8 mouse cellular contexts compared by ENCODE assay signal in the genomic region with DNA sequence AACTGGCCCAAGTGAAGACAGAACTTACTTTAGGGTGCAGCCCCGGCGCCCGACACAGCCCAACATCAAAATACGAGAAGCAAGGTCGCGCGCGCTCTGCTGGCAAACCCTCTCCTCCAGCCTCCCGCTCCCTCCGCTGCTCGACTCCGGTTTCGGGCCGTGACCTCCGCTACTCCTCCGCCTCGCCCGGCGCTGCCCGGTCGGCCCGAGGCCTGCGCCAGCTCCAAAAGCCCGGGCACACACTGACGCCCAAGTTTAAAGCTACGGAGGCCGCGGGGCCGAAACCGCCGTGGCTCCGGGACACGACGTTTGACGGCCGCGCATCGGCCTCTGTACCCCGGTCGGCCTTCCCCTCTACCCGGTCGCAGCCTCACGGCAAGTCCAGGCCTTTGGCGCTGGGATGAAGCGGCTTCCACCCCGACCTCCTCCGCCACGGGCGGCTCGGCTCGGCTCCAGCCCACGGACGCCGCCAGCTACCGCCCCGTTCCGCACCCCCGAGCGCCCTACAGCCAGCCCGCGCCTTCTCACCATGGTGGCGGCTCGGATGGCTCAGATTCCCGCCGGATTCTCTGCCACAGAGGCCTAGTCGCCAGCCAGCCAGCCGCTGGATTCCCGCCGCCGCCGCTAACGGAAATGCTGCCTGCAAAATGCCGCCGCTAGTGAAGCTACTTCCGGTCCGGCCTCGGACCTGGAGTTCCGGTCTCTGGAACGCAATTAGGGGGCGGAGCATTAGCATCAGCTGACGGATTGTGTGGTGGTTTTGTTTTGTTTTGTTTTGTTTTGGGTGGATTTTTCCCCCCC. TPM values are rescaled to one million over a fixed set of nuclear protein-coding genes. Genes with fewer than 3 reads are reported as not detected.
DNase-seq lines count a peak whose midpoint lies in the region; ATAC-seq and TF ChIP-seq lines count a peak whose summit lies in the region.

A gene (minus strand): TSS at position 698 of the 801 bp plus-strand sequence.

- peak; percentile 75; the same call in 1 of the 2 replicates for TF ChIP-seq POLR2A in limb, embryonic 14.5 days (IDR thresholded peaks at IDR 0.05; ENCODE audit: borderline replicate concordance, extremely low read depth, insufficient read depth, insufficient read length)

- peak within 1 kb of the TSS; percentile 98 for H3K27ac ChIP-seq in embryonic facial prominence, embryonic 14.5 days (replicated peaks; ENCODE audit: low read depth, low read length)
- H3K27ac ChIP-seq in limb, embryonic 14.5 days (replicated peaks; ENCODE audit: low read depth, low read length), result peak within 1 kb of the TSS; percentile 98
- peak within 1 kb of the TSS; percentile 95 for H3K27ac ChIP-seq in midbrain, postnatal 0 days (ENCODE audit: low read depth, low read length)

- peak within 1 kb of the TSS; percentile 81 for H3K4me2 ChIP-seq in embryonic facial prominence, embryonic 14.5 days (ENCODE audit: low read depth, low read length)
- H3K4me2 ChIP-seq in limb, embryonic 14.5 days (replicated peaks; ENCODE audit: low read depth, low read length, severe bottlenecking), result peak within 1 kb of the TSS; percentile 87
- H3K4me2 ChIP-seq in midbrain, postnatal 0 days (ENCODE audit: low read depth, low read length, poor library complexity, severe bottlenecking), result peak within 1 kb of the TSS; percentile 75

- H3K4me3 ChIP-seq in embryonic facial prominence, embryonic 14.5 days (ENCODE audit: low read depth, low read length), result peak within 1 kb of the TSS; percentile 96
- H3K4me3 ChIP-seq in limb, embryonic 14.5 days (replicated peaks; ENCODE audit: low read length), result peak within 1 kb of the TSS; percentile 98
- H3K4me3 ChIP-seq in midbrain, postnatal 0 days (ENCODE audit: low read depth, low read length), result peak within 1 kb of the TSS; percentile 94

- peak; percentile 95 for DNase-seq in 3T3-L1 (ENCODE audit: low read depth, low spot score)
- peak; percentile 64 to 78 for DNase-seq in adrenal gland, postnatal 4 days (ENCODE audit: low spot score in 2 of 2)
- DNase-seq in embryonic facial prominence, embryonic 14.5 days (ENCODE audit: low spot score), result peak; percentile 97
- DNase-seq in heart, adult 8-10 months (ENCODE audit: low spot score), result peak; percentile 92
- peak; percentile 92 for DNase-seq in kidney, adult 9 months
- peak; percentile 97 for DNase-seq in limb, embryonic 14.5 days (ENCODE audit: low spot score)
- peak; percentile 97 for DNase-seq in midbrain, postnatal 0 days (ENCODE audit: low spot score)
- DNase-seq in spleen, postnatal 14 days (ENCODE audit: low spot score in 2 of 2), result peak; percentile 68 to 82

- peaks cover 11% of the 10 kb centered on the region for H3K4me1 ChIP-seq in embryonic facial prominence, embryonic 14.5 days (ENCODE audit: control insufficient read depth, insufficient read depth, low read length)
- H3K4me1 ChIP-seq in limb, embryonic 14.5 days (ENCODE audit: control insufficient read depth, insufficient read depth, low read length), result peaks cover 15% of the 10 kb centered on the region
- H3K4me1 ChIP-seq in midbrain, postnatal 0 days (ENCODE audit: insufficient read depth, low read length), result peaks cover 13% of the 10 kb centered on the region; the same call in 1 of the 2 replicates

- H3K9me3 ChIP-seq in embryonic facial prominence, embryonic 14.5 days (ENCODE audit: control insufficient read depth, low read length), result no peaks in the 10 kb centered on the region
- no peaks in the 10 kb centered on the region for H3K9me3 ChIP-seq in limb, embryonic 14.5 days (ENCODE audit: control insufficient read depth, low read length)
- H3K9me3 ChIP-seq in midbrain, postnatal 0 days (ENCODE audit: low read length), result no peaks in the 10 kb centered on the region

- peak; percentile 93 for ATAC-seq in embryonic facial prominence, embryonic 14.5 days (ENCODE audit: low read depth)
- ATAC-seq in limb, embryonic 14.5 days (ENCODE audit: low FRiP score, low read depth), result peak; percentile 93
- ATAC-seq in midbrain, postnatal 0 days (ENCODE audit: low FRiP score), result peak; percentile 93

- H3K9ac ChIP-seq in embryonic facial prominence, embryonic 14.5 days (ENCODE audit: low read depth, low read length), result peak within 1 kb of the TSS; percentile 100
- H3K9ac ChIP-seq in limb, embryonic 14.5 days (ENCODE audit: low read depth, low read length, severe bottlenecking), result peak within 1 kb of the TSS; percentile 100
- peak within 1 kb of the TSS; percentile 98 for H3K9ac ChIP-seq in midbrain, postnatal 0 days (replicated peaks; ENCODE audit: low read length, poor library complexity, severe bottlenecking)

- WGBS in embryonic facial prominence, embryonic 14.5 days, result under 1% methylated on average over 51 of the region's 81 CpGs
- WGBS in limb, embryonic 14.5 days, result under 1% methylated on average over 69 of the region's 81 CpGs
- WGBS in midbrain, postnatal 0 days, result under 1% methylated on average over 72 of the region's 81 CpGs

- TF ChIP-seq CTCF in midbrain, postnatal 0 days (IDR thresholded peaks at IDR 0.05), result no peak

- H3K27me3 ChIP-seq in embryonic facial prominence, embryonic 14.5 days (replicated peaks; ENCODE audit: control insufficient read depth, insufficient read depth, low read length), result no peaks in the 10 kb centered on the region
- H3K27me3 ChIP-seq in limb, embryonic 14.5 days (ENCODE audit: control insufficient read depth, insufficient read depth, low read length), result no peaks in the 10 kb centered on the region
- H3K27me3 ChIP-seq in midbrain, postnatal 0 days (ENCODE audit: insufficient read depth, low read length), result no peaks in the 10 kb centered on the region; the same call in 1 of the 2 replicates

- peaks cover 27% of the 10 kb centered on the region for H3K36me3 ChIP-seq in embryonic facial prominence, embryonic 14.5 days (ENCODE audit: control insufficient read depth, insufficient read depth, low read length)
- peaks cover 31% of the 10 kb centered on the region for H3K36me3 ChIP-seq in limb, embryonic 14.5 days (ENCODE audit: control insufficient read depth, insufficient read depth, low read length)
- H3K36me3 ChIP-seq in midbrain, postnatal 0 days (ENCODE audit: insufficient read depth, low read length), result peaks cover 18% of the 10 kb centered on the region

RNA-seq across cellular contexts. Expression of the gene that starts here (rescaled TPM):
- 100 to 1,000 TPM; 231 to 233 TPM for total RNA-seq in adrenal gland, postnatal 4 days (2021)
- 472 and 523 TPM in 2 replicates for polyA plus RNA-seq in embryonic facial prominence, embryonic 14.5 days (2014; fragmentation: Nextera tagmentation; extraction: Ambion mirVana)
- 100 to 1,000 TPM; 111 to 128 (median 122) TPM for total RNA-seq in heart, adult 8-10 months (2022)
- 423 and 497 TPM in 2 replicates for polyA plus RNA-seq in limb, embryonic 14.5 days (2012; rRNA removed)
- 578 and 606 TPM in 2 replicates for polyA plus RNA-seq in limb, embryonic 14.5 days (2014; fragmentation: Nextera tagmentation; extraction: Ambion mirVana)
- total RNA-seq in midbrain, postnatal 0 days (2014; rRNA removed), result 227 and 250 TPM in 2 replicates
- polyA plus RNA-seq in midbrain, postnatal 0 days (2015; fragmentation: Nextera tagmentation; extraction: Ambion mirVana), result 269 and 274 TPM in 2 replicates

Comparison
In these comparisons a context has a peak if more than half of its experiments do, and no peak if none do; other contexts are left out.
1. Peak in every context shown above with its lines: DNase-seq, ATAC-seq, H3K4me3 ChIP-seq and H3K27ac ChIP-seq.